Mouse (Mus musculus): Measurements from ENCODE around the gene Letm1. TPM values are rescaled to one million over a fixed set of nuclear protein-coding genes. Genes with fewer than 3 reads are reported as not detected.

Gene Letm1
- total RNA-seq, 2 experiments from 2014 or later = 152 to 161 TPM

Other genes with a start within 250 kb of the Letm1 start
- gene Fam53a, start 153.2 kb downstream of the Letm1 start, total RNA-seq (2021) = 10 to 100 TPM; 24.6 to 25.2 TPM
- 1 to 10 TPM; 1.1 to 1.3 TPM for gene Gm9903, start 152.9 kb downstream of the Letm1 start, total RNA-seq (2021)
- 10 to 100 TPM; 15.3 to 16.2 TPM for gene Slbp, start 130.2 kb downstream of the Letm1 start, total RNA-seq (2021)
- 1 to 10 TPM; 2.4 TPM for gene Tacc3, start 124.7 kb downstream of the Letm1 start, total RNA-seq (2021)
- gene Tmem129, start 124.4 kb downstream of the Letm1 start, total RNA-seq (2021) = 10 to 100 TPM; 19.8 to 20.2 TPM
- 10 to 100 TPM in 1 of 2 experiments, 1 to 10 TPM in 1; 4.9 to 10.8 TPM for gene Fgfr3, start 61.1 kb downstream of the Letm1 start, total RNA-seq (2021)
- gene Nsd2, start 37.9 kb upstream of the Letm1 start, total RNA-seq (2021) = 10 to 100 TPM; 25.9 to 28.4 TPM
- gene Nelfa, start 153.6 kb upstream of the Letm1 start, total RNA-seq (2021) = 10 to 100 TPM; 10.1 to 10.2 TPM
- gene Gm1673, start 200.6 kb upstream of the Letm1 start, total RNA-seq (2021) = 1 to 10 TPM; 2.8 to 3.1 TPM
- gene Nat8l, start 213.2 kb upstream of the Letm1 start, total RNA-seq (2021) = 1 to 10 TPM; 1.1 TPM

Measured in heart, postnatal 25 days (tissue).